Mouse (Mus musculus): ENCODE results near the gene Tmem107. TPM values are rescaled to one million over a fixed set of nuclear protein-coding genes. Genes with fewer than 3 reads are reported as not detected.

Gene Tmem107
- polyA plus RNA-seq, 1 experiment, result 41.7 TPM

DNA sequence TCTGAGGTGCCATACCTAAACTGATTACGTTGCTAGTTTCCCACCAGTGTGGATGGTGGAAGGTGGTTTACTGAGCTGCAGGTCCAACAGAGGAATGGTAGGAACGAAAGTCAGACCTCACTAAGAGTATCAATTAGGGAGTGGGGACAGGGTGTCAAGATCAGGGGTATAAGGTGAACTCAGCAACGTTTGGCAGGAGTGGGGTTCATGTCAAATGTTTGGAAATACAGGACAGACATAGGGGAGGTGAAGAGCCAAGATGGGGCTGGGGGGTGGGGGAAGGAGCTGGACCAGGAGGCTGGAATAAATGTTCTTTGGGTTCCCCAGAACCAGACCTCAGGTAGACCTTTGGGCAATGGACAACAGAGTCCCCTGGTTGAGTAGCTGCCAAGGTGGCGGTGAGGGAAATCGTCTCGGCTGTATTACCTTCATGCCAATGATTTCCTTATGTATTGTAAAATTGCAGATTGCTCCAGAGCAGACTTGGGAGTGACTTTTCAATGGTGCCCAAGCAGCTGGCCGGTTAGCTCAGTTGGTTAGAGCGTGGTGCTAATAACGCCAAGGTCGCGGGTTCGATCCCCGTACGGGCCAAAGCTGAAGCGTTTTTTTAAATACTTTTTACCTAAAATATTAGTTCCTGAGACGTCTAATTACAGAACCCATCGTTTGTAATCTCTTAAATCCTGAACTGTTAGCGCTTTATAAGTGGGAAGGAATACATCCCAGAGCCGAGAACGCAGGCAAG is 33.9 kb upstream of the Tmem107 start:
- 13% methylated on average over 20 of the region's 20 CpGs for WGBS
- Histone ChIP-seq H3K27ac (ENCODE audit: insufficient read depth, low read depth, low read length) (peak overlapping the region; percentile 10; the same call in 1 of the 2 replicates), H3K36me3 (ENCODE audit: control insufficient read depth, insufficient read depth, low read length) (no peaks in the 10 kb centered on the region), H3K4me1 (ENCODE audit: control insufficient read depth, insufficient read depth, low read length) (peaks cover 5% of the 10 kb centered on the region; the same call in 1 of the 2 replicates), H3K27me3 (replicated peaks; ENCODE audit: control insufficient read depth, insufficient read depth, low read length) (no peaks in the 10 kb centered on the region), H3K4me3 (ENCODE audit: insufficient read depth, low read depth, low read length) (peak overlapping the region; percentile 71)
- no peak for TF ChIP-seq CTCF (conservative IDR thresholded peaks at IDR 0.05; ENCODE audit: insufficient read depth, insufficient read length, low read depth, low read length)
- no peak for TF ChIP-seq POLR2A (IDR thresholded peaks at IDR 0.05; ENCODE audit: low read depth, low read length)
- DNase-seq, result peak; percentile 94

DNA sequence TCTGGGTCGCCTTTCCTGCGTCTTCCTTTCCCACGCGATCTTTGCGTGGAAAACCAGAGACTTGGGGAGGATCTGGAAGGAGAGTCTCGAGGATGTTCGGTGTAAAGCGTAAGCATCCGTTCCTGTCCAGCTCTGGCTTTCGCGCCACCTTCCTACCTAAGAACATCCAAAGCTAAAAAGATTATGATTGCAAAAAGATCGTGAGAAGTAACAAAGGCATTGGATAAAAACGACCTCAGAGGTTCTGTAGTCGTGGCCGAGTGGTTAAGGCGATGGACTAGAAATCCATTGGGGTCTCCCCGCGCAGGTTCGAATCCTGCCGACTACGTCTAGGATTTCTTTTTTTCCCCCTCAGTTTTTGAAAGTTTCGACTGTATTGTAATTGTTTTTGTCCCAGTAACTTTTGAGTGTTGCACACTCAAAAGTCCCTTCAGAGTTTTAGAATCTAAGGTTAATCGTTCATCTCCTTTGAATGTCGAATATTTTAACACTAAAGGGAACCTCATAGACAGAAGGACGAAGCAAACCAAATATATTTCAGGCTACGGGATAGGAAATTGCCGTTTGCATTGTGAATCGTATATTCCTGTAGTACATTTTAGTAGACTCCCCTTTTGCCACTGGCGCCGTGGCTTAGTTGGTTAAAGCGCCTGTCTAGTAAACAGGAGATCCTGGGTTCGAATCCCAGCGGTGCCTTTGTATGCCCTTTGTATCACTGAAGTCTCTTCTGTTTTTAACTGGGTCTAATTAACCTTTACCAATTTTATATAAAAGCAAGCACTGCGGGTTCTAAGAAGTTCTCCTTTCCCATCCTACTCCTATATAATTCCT is 33.2 kb upstream of the Tmem107 start:
- H3K36me3 ChIP-seq (ENCODE audit: control insufficient read depth, insufficient read depth, low read length), result no peaks in the 10 kb centered on the region
- no peak for TF ChIP-seq POLR2A (IDR thresholded peaks at IDR 0.05; ENCODE audit: low read depth, low read length)
- no peak for TF ChIP-seq CTCF (conservative IDR thresholded peaks at IDR 0.05; ENCODE audit: insufficient read depth, insufficient read length, low read depth, low read length)
- H3K27me3 ChIP-seq (replicated peaks; ENCODE audit: control insufficient read depth, insufficient read depth, low read length), result no peaks in the 10 kb centered on the region
- WGBS, result 6% methylated on average over 34 of the region's 34 CpGs
- DNase-seq, result peak; percentile 94
- H3K4me1 ChIP-seq (ENCODE audit: control insufficient read depth, insufficient read depth, low read length), result peaks cover 5% of the 10 kb centered on the region; the same call in 1 of the 2 replicates
- H3K4me3 ChIP-seq (ENCODE audit: insufficient read depth, low read depth, low read length), result peak overlapping the region; percentile 71
- peak overlapping the region; percentile 10; the same call in 1 of the 2 replicates for H3K27ac ChIP-seq (ENCODE audit: insufficient read depth, low read depth, low read length)

DNA sequence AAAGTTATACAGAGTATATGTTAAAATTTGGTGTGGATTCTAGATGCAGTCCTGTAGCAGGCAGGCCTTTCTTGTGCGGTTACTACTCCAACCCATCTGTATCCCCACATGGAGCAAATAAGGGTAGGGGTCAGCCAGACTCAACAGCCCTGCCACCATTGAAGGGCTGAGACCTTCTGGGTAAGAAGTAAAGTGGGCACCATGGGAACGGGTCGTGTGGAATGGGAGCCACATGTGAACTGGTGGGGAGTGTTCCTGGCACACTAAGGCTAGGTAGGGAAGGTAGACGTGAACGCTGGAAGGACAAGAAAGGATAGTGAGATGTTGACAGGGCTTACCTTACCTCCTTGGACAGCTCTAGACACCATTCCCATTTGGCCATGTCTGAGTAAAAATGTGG is 32.4 kb upstream of the Tmem107 start:
- peaks cover 5% of the 10 kb centered on the region; the same call in 1 of the 2 replicates for H3K4me1 ChIP-seq (ENCODE audit: control insufficient read depth, insufficient read depth, low read length)

DNA sequence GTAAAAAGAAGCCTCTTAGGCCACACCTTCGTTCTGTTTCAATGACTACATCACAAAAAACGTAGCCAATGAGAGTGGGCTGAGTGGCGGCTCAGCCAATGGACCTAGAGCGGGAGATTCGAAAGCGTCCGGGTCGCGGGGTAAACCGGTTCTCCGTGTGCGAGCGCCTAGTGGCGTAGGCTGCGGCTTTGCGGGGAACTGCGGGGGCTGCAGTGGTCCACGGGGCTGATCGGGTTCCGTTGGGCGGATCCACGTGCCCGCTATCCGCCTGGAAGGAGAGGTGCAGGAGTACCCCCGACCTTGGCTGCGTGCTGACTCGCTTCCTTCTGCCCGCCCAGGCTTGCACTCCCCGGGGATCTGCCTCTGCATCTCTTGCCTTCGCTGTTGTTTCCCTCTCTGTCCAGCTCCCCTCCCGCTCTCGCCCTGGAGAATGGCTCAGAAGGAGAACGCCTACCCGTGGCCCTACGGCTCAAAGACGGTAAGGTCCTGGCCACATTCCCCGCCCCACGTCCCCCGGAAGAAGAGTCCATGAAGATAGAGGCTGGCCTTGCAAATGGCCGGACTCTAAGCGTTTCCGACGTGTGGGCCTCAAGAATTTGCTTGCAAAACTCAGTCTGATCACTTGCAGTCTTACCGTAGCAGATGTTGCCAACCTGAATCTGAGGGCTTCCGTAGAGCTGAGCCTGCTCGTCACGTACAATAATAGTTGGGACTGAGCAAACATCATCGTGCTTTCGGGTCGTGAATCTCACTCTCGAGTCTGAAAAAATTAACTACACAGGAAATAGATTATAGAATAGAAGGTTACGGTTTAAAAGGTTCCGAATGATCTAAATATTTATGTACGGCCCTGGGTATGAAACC is 24.8 kb upstream of the Tmem107 start, which contains the start of gene Aurkb:
TSS of gene Aurkb (plus strand) at position 117 of the 864 bp plus-strand sequence.
- 1% methylated on average over 54 of the region's 54 CpGs for WGBS
- H3K27me3 ChIP-seq (replicated peaks; ENCODE audit: control insufficient read depth, insufficient read depth, low read length), result no peaks in the 10 kb centered on the region

More for the DNA sequence above, 32.4 kb upstream of the Tmem107 start:
- TF ChIP-seq POLR2A (IDR thresholded peaks at IDR 0.05; ENCODE audit: low read depth, low read length), result no peak
- H3K36me3 ChIP-seq (ENCODE audit: control insufficient read depth, insufficient read depth, low read length), result no peaks in the 10 kb centered on the region
- H3K27me3 ChIP-seq (replicated peaks; ENCODE audit: control insufficient read depth, insufficient read depth, low read length), result no peaks in the 10 kb centered on the region
- DNase-seq, result no peak
- H3K27ac ChIP-seq (ENCODE audit: insufficient read depth, low read depth, low read length), result no peak overlapping the region
- 90% methylated on average over 5 of the region's 5 CpGs for WGBS
- H3K4me3 ChIP-seq (ENCODE audit: insufficient read depth, low read depth, low read length), result no peak overlapping the region

DNA sequence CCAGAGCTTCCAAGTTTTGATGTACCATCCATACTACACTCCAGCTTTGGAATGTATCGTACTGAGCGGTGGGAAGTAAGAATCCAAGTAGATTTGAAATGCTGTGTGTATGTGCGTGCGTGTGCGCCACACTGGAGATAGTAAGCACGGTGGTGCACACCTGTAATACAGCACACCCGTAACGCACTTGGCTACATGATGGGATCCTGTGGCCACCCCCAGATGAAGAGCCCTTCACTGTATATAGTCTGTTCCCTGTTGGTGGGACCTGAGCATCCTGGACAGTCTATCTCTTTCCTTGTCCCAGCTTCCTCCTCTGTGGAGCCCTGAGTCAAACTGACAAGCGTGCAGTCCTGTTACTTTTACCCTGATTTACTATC is 24.2 kb upstream of the Tmem107 start:
- WGBS, result 19% methylated on average over 9 of the region's 9 CpGs
- Histone ChIP-seq H3K4me1 (ENCODE audit: control insufficient read depth, insufficient read depth, low read length) (no peaks in the 10 kb centered on the region; the same call in 1 of the 2 replicates), H3K4me3 (ENCODE audit: insufficient read depth, low read depth, low read length) (peak overlapping the region; percentile 12; the same call in 1 of the 2 replicates), H3K27ac (ENCODE audit: insufficient read depth, low read depth, low read length) (no peak overlapping the region), H3K27me3 (replicated peaks; ENCODE audit: control insufficient read depth, insufficient read depth, low read length) (no peaks in the 10 kb centered on the region), H3K36me3 (ENCODE audit: control insufficient read depth, insufficient read depth, low read length) (no peaks in the 10 kb centered on the region)
- TF ChIP-seq CTCF (conservative IDR thresholded peaks at IDR 0.05; ENCODE audit: insufficient read depth, insufficient read length, low read depth, low read length) (no peak), POLR2A (IDR thresholded peaks at IDR 0.05; ENCODE audit: low read depth, low read length) (no peak)
- DNase-seq, result no peak

More for the DNA sequence above, 24.8 kb upstream of the Tmem107 start, which contains the start of gene Aurkb:
- Histone ChIP-seq H3K4me3 (ENCODE audit: insufficient read depth, low read depth, low read length) (peak within 1 kb of the TSS; percentile 70), H3K27ac (ENCODE audit: insufficient read depth, low read depth, low read length) (no peak within 1 kb of the TSS), H3K36me3 (ENCODE audit: control insufficient read depth, insufficient read depth, low read length) (no peaks in the 10 kb centered on the region), H3K4me1 (ENCODE audit: control insufficient read depth, insufficient read depth, low read length) (no peaks in the 10 kb centered on the region; the same call in 1 of the 2 replicates)
- peak; percentile 92 for DNase-seq
- TF ChIP-seq CTCF (conservative IDR thresholded peaks at IDR 0.05; ENCODE audit: insufficient read depth, insufficient read length, low read depth, low read length), result no peak
- no peak for TF ChIP-seq POLR2A (IDR thresholded peaks at IDR 0.05; ENCODE audit: low read depth, low read length)

DNA sequence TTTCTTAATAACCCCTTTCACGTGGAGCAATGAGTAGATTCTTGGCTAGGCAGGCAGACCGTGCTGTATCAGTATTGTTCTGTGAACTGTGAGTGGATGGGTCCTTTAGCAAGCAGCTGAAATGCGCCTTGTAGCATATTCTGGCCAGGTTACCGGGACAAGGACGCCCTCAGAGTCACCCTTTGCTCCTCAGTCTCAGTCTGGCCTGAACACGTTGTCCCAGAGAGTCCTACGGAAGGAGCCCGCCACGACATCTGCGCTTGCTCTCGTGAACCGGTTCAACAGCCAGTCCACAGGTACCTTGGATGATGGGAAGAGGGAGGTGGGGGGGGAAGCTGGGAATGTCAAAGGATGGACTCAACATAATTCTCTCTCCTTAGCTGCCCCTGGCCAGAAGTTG is 23.0 kb upstream of the Tmem107 start:
- Histone ChIP-seq H3K36me3 (ENCODE audit: control insufficient read depth, insufficient read depth, low read length) (no peaks in the 10 kb centered on the region), H3K4me1 (ENCODE audit: control insufficient read depth, insufficient read depth, low read length) (no peaks in the 10 kb centered on the region; the same call in 1 of the 2 replicates), H3K27me3 (replicated peaks; ENCODE audit: control insufficient read depth, insufficient read depth, low read length) (no peaks in the 10 kb centered on the region), H3K27ac (ENCODE audit: insufficient read depth, low read depth, low read length) (no peak overlapping the region), H3K4me3 (ENCODE audit: insufficient read depth, low read depth, low read length) (no peak overlapping the region)
- no peak for TF ChIP-seq POLR2A (IDR thresholded peaks at IDR 0.05; ENCODE audit: low read depth, low read length)
- no peak for TF ChIP-seq CTCF (conservative IDR thresholded peaks at IDR 0.05; ENCODE audit: insufficient read depth, insufficient read length, low read depth, low read length)
- WGBS, result 84% methylated on average over 12 of the region's 12 CpGs
- DNase-seq, result no peak
